Mouse (Mus musculus) hindbrain, embryonic 16.5 days (tissue): ENCODE results near the gene Gm14781. TPM values are rescaled to one million over a fixed set of nuclear protein-coding genes. Genes with fewer than 3 reads are reported as not detected.
"Not testable (repeated sequence)": the region's sequence is repeated elsewhere in the genome, so short reads cannot be mapped to it uniquely, and the experiment has no call there.

Source experiments
- ATAC-seq: fragments of 200-750 bp; cut with Nextera tagmentation; 2 replicates; pipeline ENCODE4 v1.8.0; 2017; ENCODE audit warnings: moderate TSS enrichment, moderate library complexity
- H3K27ac ChIP-seq: fragments of 300-500 bp; sonication (generic); 2 replicates; pipeline ENCODE4 v1.5.1; 2014; ENCODE audit warnings: low read depth, mild to moderate bottlenecking, control low read depth, low read length, moderate library complexity
- H3K27me3 ChIP-seq: fragments of 300-500 bp; sonication (generic); replicated peaks from 2 replicates; pipeline ENCODE4 v1.6.1; 2014; ENCODE audit warnings: low read length; ENCODE audit not compliant: control insufficient read depth, insufficient read depth
- H3K36me3 ChIP-seq: fragments of 300-500 bp; sonication (generic); 2 replicates; pipeline ENCODE4 v1.6.1; 2014; ENCODE audit warnings: mild to moderate bottlenecking, low read length, moderate library complexity, mixed read lengths; ENCODE audit not compliant: control insufficient read depth, insufficient read depth
- H3K4me1 ChIP-seq: fragments of 300-500 bp; sonication (generic); 2 replicates; pipeline ENCODE4 v1.6.1; 2014; ENCODE audit warnings: low read depth, low read length; ENCODE audit not compliant: control insufficient read depth, insufficient read depth
- H3K4me2 ChIP-seq: fragments of 300-500 bp; sonication (generic); 2 replicates; pipeline ENCODE4 v1.6.1; 2014; ENCODE audit warnings: mild to moderate bottlenecking, low read length, control low read depth, moderate library complexity
- H3K4me3 ChIP-seq: fragments of 300-500 bp; sonication (generic); 2 replicates; pipeline ENCODE4 v1.5.1; 2014; ENCODE audit warnings: mild to moderate bottlenecking, low read length, control low read depth, moderate library complexity
- H3K9ac ChIP-seq: fragments of 300-500 bp; sonication (generic); 2 replicates; pipeline ENCODE4 v1.6.1; 2014; ENCODE audit warnings: low read depth, mild to moderate bottlenecking, control low read depth, low read length, moderate library complexity
- H3K9me3 ChIP-seq: fragments of 300-500 bp; sonication (generic); 2 replicates; pipeline ENCODE4 v1.6.1; 2014; ENCODE audit warnings: mild to moderate bottlenecking, low read length, moderate library complexity; ENCODE audit not compliant: control insufficient read depth
- WGBS: fragments of 180-500 bp; shearing (Covaris S2); extraction: QIAGEN DNeasy Blood & Tissue Kit; methylation state at CpG from one replicate; pipeline ENCODE4 v1.1.7; 2014; 5-methylcytosine and 5-hydroxymethylcytosine counted together
- polyA plus RNA-seq: library from polyadenylated mRNA; unstranded; fragments of >200 nt; fragmentation: Nextera tagmentation; extraction: Ambion mirVana; gene quantifications from 2 replicates; pipeline ENCODE4 v1.2.1, GENCODE M21; 2015

The Gm14781 gene
- not detected in 2 replicates for polyA plus RNA-seq

GRCm38 (mm10) chrX:91631894-91632293 is at the start of gene Gm14781:
TSS of gene Gm14781 (plus strand) at chrX:91632194.
- H3K36me3 ChIP-seq, H3K9me3 ChIP-seq, H3K4me2 ChIP-seq, H3K27ac ChIP-seq, H3K4me3 ChIP-seq, H3K4me1 ChIP-seq, ATAC-seq, H3K9ac ChIP-seq, H3K27me3 ChIP-seq: not testable (repeated sequence)
- whole genome bisulfite sequencing: 71% methylated on average over 1 of the region's 1 CpGs

GRCm38 (mm10) chrX:91654964-91655575 is 23.1 kb downstream of the Gm14781 start:
- not testable (repeated sequence) for H3K27me3 ChIP-seq, H3K4me1 ChIP-seq, ATAC-seq, H3K27ac ChIP-seq, H3K4me2 ChIP-seq, H3K9me3 ChIP-seq, H3K9ac ChIP-seq, H3K4me3 ChIP-seq, H3K36me3 ChIP-seq

Other genes with a start within 250 kb of the Gm14781 start
- gene Gm5072, start 239.7 kb upstream of the Gm14781 start, polyA plus RNA-seq: not detected in 2 replicates
- gene Gm8914, start 152.1 kb upstream of the Gm14781 start, polyA plus RNA-seq: not detected in 2 replicates
- not detected in 2 replicates for gene 1700084M14Rik, start 56.3 kb upstream of the Gm14781 start, polyA plus RNA-seq
- gene Mageb5, start 150.8 kb downstream of the Gm14781 start, polyA plus RNA-seq: not detected in 2 replicates